Mouse (Mus musculus): Measurements from ENCODE around the gene Kcnk18.

Gene Kcnk18

GRCm38 (mm10) chr19:59280841-59281240, 61.8 kb downstream of the Kcnk18 start:
- in situ Hi-C loops (cut with MboI, MseI), result no loop called here

GRCm38 (mm10) chr19:59282001-59282400, 63.0 kb downstream of the Kcnk18 start:
- in situ Hi-C loops (cut with MboI, MseI), result no loop called here

Measured in regulatory T cell (primary cell).